Mouse (Mus musculus) cerebellum, postnatal 4 days (tissue): ENCODE measurements at regions not wholly inside any gene's neighbourhood (a gene's known extent, or its start where the extent isn't known, plus 50 kb on each side); places are given as distances from the start of the nearest gene placed in this dataset.
A peak's percentile ranks its signal among the peaks of the same experiment; 100 is the strongest.
"Not testable (repeated sequence)": the region's sequence is repeated elsewhere in the genome, so short reads cannot be mapped to it uniquely, and the experiment has no call there.

ENCODE experiments used
- DNase-seq, 2 experiments: peaks; one replicate each; pipeline ENCODE4 v3.0.0; 2022; ENCODE audit warnings: low spot score in 2 of 2, mixed read lengths in 1 of 2

- no peak for DNase-seq
These were observed 78.1 kb upstream of the Ehbp1 start for GRCm38 (mm10) chr11:22420003-22420723.

- DNase-seq: no peak
These were observed 79.7 kb upstream of the Ehbp1 start for GRCm38 (mm10) chr11:22421762-22422161.

- DNase-seq: peak in 1 of 2 experiments; percentile 14
These were observed 74.6 kb upstream of the Tmem17 start for GRCm38 (mm10) chr11:22437140-22437850.

GRCm38 (mm10) chr11:22437851-22438215 is 74.1 kb upstream of the Tmem17 start:
- DNase-seq: no peak

GRCm38 (mm10) chr11:22438441-22439066 is 73.3 kb upstream of the Tmem17 start:
- DNase-seq: no peak

GRCm38 (mm10) chr11:22440521-22440920 is 71.4 kb upstream of the Tmem17 start:
- peak in 1 of 2 experiments; percentile 17 for DNase-seq

GRCm38 (mm10) chr11:22453161-22453560 is 58.7 kb upstream of the Tmem17 start:
- no peak for DNase-seq

- DNase-seq: no peak
These were observed 55.6 kb upstream of the Tmem17 start for GRCm38 (mm10) chr11:22456286-22456685.

GRCm38 (mm10) chr11:22457220-22457619 is 54.7 kb upstream of the Tmem17 start:
- DNase-seq: no peak

GRCm38 (mm10) chr11:22458951-22459703 is 52.8 kb upstream of the Tmem17 start:
- DNase-seq: peak; percentile 32 to 64

GRCm38 (mm10) chr11:22461019-22461735 is 50.7 kb upstream of the Tmem17 start:
- not testable (repeated sequence) for DNase-seq
